Mouse (Mus musculus) liver, postnatal 0 days (tissue): Measurements from ENCODE around the gene G6pc3.

ENCODE experiments used
- CTCF ChIP-seq: sonication (generic); IDR thresholded peaks from 2 replicates; pipeline ENCODE4 v1.5.1; 2016; ENCODE audit warnings: antibody characterized with exemption, low read depth
- EP300 ChIP-seq: IDR thresholded peaks from 2 replicates; pipeline ENCODE4 v1.6.1; 2016; ENCODE audit warnings: antibody characterized with exemption, low read depth, mild to moderate bottlenecking

DNA sequence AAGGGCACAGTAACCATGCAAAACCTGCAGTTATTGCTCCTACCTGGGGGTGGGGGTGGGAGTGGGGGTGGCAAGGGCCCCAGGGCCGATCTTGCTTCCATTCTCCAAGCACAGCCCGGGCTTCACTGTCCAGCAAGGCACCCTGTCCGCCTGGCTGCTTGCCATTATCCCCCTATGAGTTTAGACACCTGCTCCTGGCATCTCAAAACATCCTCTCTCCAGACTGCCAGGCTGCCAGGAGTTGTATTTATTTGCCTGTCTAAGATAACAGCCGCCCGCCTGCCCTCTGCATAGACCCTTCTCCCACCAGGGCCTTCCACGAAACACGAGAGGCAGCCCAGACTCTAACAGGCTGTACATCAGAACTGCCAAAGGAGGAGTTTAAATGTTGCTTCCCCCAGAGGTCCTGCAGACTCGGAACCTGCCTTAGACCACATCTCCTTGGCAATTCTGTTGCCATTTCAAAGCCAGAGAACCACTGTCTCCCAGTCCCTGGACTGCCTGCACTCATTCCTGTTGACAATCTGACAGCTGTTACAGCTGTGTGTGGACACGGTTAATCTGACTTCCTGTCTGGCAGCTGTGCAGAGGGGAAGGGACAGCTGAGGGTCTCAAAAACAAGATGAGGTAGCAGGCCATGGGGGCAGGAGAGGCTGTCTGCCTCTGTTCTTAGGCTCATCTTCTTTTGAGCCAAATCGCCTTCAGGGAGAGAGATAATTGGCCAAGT is 25.2 kb downstream of the G6pc3 start:
- no peak for TF ChIP-seq CTCF
- no peak for TF ChIP-seq EP300
